Mouse (Mus musculus) spleen, postnatal 0 days (tissue): ENCODE data around the gene Taar6. TPM values are rescaled to one million over a fixed set of nuclear protein-coding genes. Genes with fewer than 3 reads are reported as not detected.

Experiments used
- polyA plus RNA-seq: library from polyadenylated mRNA; unstranded; fragments of >200 nt; fragmentation: Nextera tagmentation; extraction: Ambion mirVana; gene quantifications from 2 replicates; pipeline ENCODE4 v1.2.1, GENCODE M21; 2015

Taar6 gene
- not detected in 2 replicates for polyA plus RNA-seq

GRCm38 (mm10) chr10:23985546-23985945 is at the start of gene Taar6:
Gene Taar6 (minus strand): TSS chr10:23985646.

GRCm38 (mm10) chr10:24026922-24027321 is 41.5 kb upstream of the Taar6 start, which contains the start of gene Taar7d:
Gene Taar7d (plus strand): TSS chr10:24027222.

GRCm38 (mm10) chr10:23999639-24000038 is 14.2 kb upstream of the Taar6 start, which contains the start of gene Taar7b:
Gene Taar7b (plus strand): TSS chr10:23999939.

GRCm38 (mm10) chr10:23993381-23993780 is 7.9 kb upstream of the Taar6 start, which contains the start of gene Taar7a:
Gene Taar7a (minus strand): TSS chr10:23993481.

GRCm38 (mm10) chr10:23970656-23971165 is 14.7 kb downstream of the Taar6 start, which contains the start of gene Taar5:
Gene Taar5 (plus strand): TSS chr10:23970706.

GRCm38 (mm10) chr10:23960444-23960915 is 25.0 kb downstream of the Taar6 start, which contains the start of gene Taar4:
Gene Taar4 (plus strand): TSS chr10:23960494.

GRCm38 (mm10) chr10:23949508-23950005 is 35.9 kb downstream of the Taar6 start, which contains the start of gene Taar3:
Gene Taar3 (plus strand): TSS chr10:23949558.

GRCm38 (mm10) chr10:23938312-23938711 is 47.1 kb downstream of the Taar6 start, which contains the start of gene Taar2:
Gene Taar2 (plus strand): TSS chr10:23938572.

Other genes with a start within 250 kb of the Taar6 start
- 299 and 304 TPM in 2 replicates for gene Rps12, start 198.4 kb downstream of the Taar6 start, polyA plus RNA-seq
- 2.1 and 2.2 TPM in 2 replicates for gene Slc18b1, start 188.7 kb downstream of the Taar6 start, polyA plus RNA-seq
- 2.8 and 3.0 TPM in 2 replicates for gene Vnn3, start 134.2 kb downstream of the Taar6 start, polyA plus RNA-seq
- gene Vnn1, start 91.0 kb downstream of the Taar6 start, polyA plus RNA-seq = 0.97 and 1.1 TPM in 2 replicates
- gene Taar1, start 65.3 kb downstream of the Taar6 start, polyA plus RNA-seq = not detected in 2 replicates
- gene Taar2, start 47.1 kb downstream of the Taar6 start, polyA plus RNA-seq = not detected in 2 replicates
- not detected in 2 replicates for gene Taar3, start 36.1 kb downstream of the Taar6 start, polyA plus RNA-seq
- not detected in 2 replicates for gene Taar4, start 25.2 kb downstream of the Taar6 start, polyA plus RNA-seq
- not detected in 2 replicates for gene Taar5, start 14.9 kb downstream of the Taar6 start, polyA plus RNA-seq
- not detected in 2 replicates for gene Taar7a, start 7.8 kb upstream of the Taar6 start, polyA plus RNA-seq
- not detected in 2 replicates for gene Taar7b, start 14.3 kb upstream of the Taar6 start, polyA plus RNA-seq
- gene Taar7d, start 41.6 kb upstream of the Taar6 start, polyA plus RNA-seq = not detected in 2 replicates
- gene Taar7e, start 52.0 kb upstream of the Taar6 start, polyA plus RNA-seq = not detected in 2 replicates
- not detected in 2 replicates for gene Taar7f, start 63.9 kb upstream of the Taar6 start, polyA plus RNA-seq
- not detected in 2 replicates for gene Taar8a, start 90.9 kb upstream of the Taar6 start, polyA plus RNA-seq
- gene Taar8b, start 106.6 kb upstream of the Taar6 start, polyA plus RNA-seq = not detected in 2 replicates
- not detected in 2 replicates for gene Taar8c, start 116.3 kb upstream of the Taar6 start, polyA plus RNA-seq
- gene Taar9, start 123.9 kb upstream of the Taar6 start, polyA plus RNA-seq = not detected in 2 replicates
- 33.8 and 42.4 TPM in 2 replicates for gene Stx7, start 163.7 kb upstream of the Taar6 start, polyA plus RNA-seq
- gene Moxd1, start 237.9 kb upstream of the Taar6 start, polyA plus RNA-seq = 0.35 and 0.61 TPM in 2 replicates